Mouse (Mus musculus): ENCODE measurements around the gene Ulk3. TPM values are rescaled to one million over a fixed set of nuclear protein-coding genes. Genes with fewer than 3 reads are reported as not detected.
A peak's percentile ranks its signal among the peaks of the same experiment; 100 is the strongest.

Ulk3 gene
- total and polyA plus RNA-seq, 3 experiments: 2.6 to 11.4 (median 10.0) TPM

GRCm38 (mm10) chr9:57549186-57549585, 40.1 kb upstream of the Ulk3 start:
- peaks cover 53 to 67% of the 10 kb centered on the region in 2 experiments for H3K36me3 ChIP-seq (replicated peaks in 1 of 2; ENCODE audit: control insufficient read depth in 1 of 2, insufficient read depth in 1 of 2, low read length in 1 of 2)
- H3K4me3 ChIP-seq (replicated peaks in 1 of 3; ENCODE audit: low read depth in 2 of 3, low read length in 2 of 3, poor library complexity in 1 of 3): no peak overlapping the region
- H3K4me1 ChIP-seq (ENCODE audit: control insufficient read depth in 1 of 2, insufficient read depth in 2 of 2): peaks cover 3 to 18% of the 10 kb centered on the region in 2 experiments
- H3K79me2 ChIP-seq (replicated peaks; ENCODE audit: control insufficient read depth, extremely low read depth, insufficient read depth, poor library complexity, severe bottlenecking): no peaks in the 10 kb centered on the region
- no peak overlapping the region for H3K4me2 ChIP-seq (ENCODE audit: insufficient read depth, low read depth, poor library complexity, severe bottlenecking)
- no peak overlapping the region for H3K9ac ChIP-seq (ENCODE audit: insufficient read depth, low read depth)
- no peak overlapping the region for H3K27ac ChIP-seq (ENCODE audit: insufficient read depth, low read depth)
- in situ Hi-C loops (cut with MboI; ENCODE audit: low pct_ligation_motif_present, low pct_unique_long_range_greater_than_20kb, low sequenced_read_pairs) (no loop called here), dilution Hi-C loops (cut with MboI; ENCODE audit: extremely low pct_ligation_motif_present, extremely low pct_unique_long_range_greater_than_20kb, low sequenced_read_pairs) (no loop called here)
- no peaks in the 10 kb centered on the region for H3K9me3 ChIP-seq (replicated peaks; ENCODE audit: low read length)
- DNase-seq (ENCODE audit: extremely low read depth): no peak
- TF ChIP-seq E2F4 (IDR thresholded peaks at IDR 0.05; ENCODE audit: insufficient replicate concordance, low read depth, low read length): no peak
- no peak for TF ChIP-seq POLR2AphosphoS2 (IDR thresholded peaks at IDR 0.05; ENCODE audit: low read depth, low read length)
- no peak for TF ChIP-seq CHD1 (IDR thresholded peaks at IDR 0.05; ENCODE audit: low read depth, low read length)
- no peak for TF ChIP-seq TBP (conservative IDR thresholded peaks at IDR 0.05; ENCODE audit: low read depth, low read length)
- H3K27me3 ChIP-seq (replicated peaks): no peaks in the 10 kb centered on the region

GRCm38 (mm10) chr9:57550126-57550862, 39.0 kb upstream of the Ulk3 start:
- H3K79me2 ChIP-seq (replicated peaks; ENCODE audit: control insufficient read depth, extremely low read depth, insufficient read depth, poor library complexity, severe bottlenecking): no peaks in the 10 kb centered on the region
- no peak overlapping the region for H3K9ac ChIP-seq (ENCODE audit: insufficient read depth, low read depth)
- TF ChIP-seq RAD21 (IDR thresholded peaks at IDR 0.05; ENCODE audit: low read depth, low read length): no peak
- no peak for TF ChIP-seq RCOR1 (conservative IDR thresholded peaks at IDR 0.05; ENCODE audit: low read depth, low read length)
- TF ChIP-seq NRF1 (IDR thresholded peaks at IDR 0.05; ENCODE audit: low read depth, low read length): no peak
- no peak for TF ChIP-seq ELF1 (IDR thresholded peaks at IDR 0.05; ENCODE audit: low read depth, low read length)
- no peak for TF ChIP-seq E2F4 (IDR thresholded peaks at IDR 0.05; ENCODE audit: insufficient replicate concordance, low read depth, low read length)
- TF ChIP-seq EP300 (IDR thresholded peaks at IDR 0.05; ENCODE audit: low read length): no peak
- TF ChIP-seq POLR2AphosphoS2 (IDR thresholded peaks at IDR 0.05; ENCODE audit: low read depth, low read length): no peak
- no peak overlapping the region for H3K27ac ChIP-seq (ENCODE audit: insufficient read depth, low read depth)
- H3K36me3 ChIP-seq (replicated peaks in 1 of 2; ENCODE audit: control insufficient read depth in 1 of 2, insufficient read depth in 1 of 2, low read length in 1 of 2): peaks cover 43 to 56% of the 10 kb centered on the region in 2 experiments
- no peak for DNase-seq (ENCODE audit: extremely low read depth)
- dilution Hi-C loops (cut with MboI; ENCODE audit: extremely low pct_ligation_motif_present, extremely low pct_unique_long_range_greater_than_20kb, low sequenced_read_pairs): no loop called here
- peaks cover 3 to 18% of the 10 kb centered on the region in 2 experiments for H3K4me1 ChIP-seq (ENCODE audit: control insufficient read depth in 1 of 2, insufficient read depth in 2 of 2)
- H3K4me2 ChIP-seq (ENCODE audit: insufficient read depth, low read depth, poor library complexity, severe bottlenecking): no peak overlapping the region
- H3K9me3 ChIP-seq (replicated peaks; ENCODE audit: low read length): no peaks in the 10 kb centered on the region
- no peak overlapping the region for H3K4me3 ChIP-seq (replicated peaks in 1 of 3; ENCODE audit: low read depth in 2 of 3, low read length in 2 of 3, poor library complexity in 1 of 3)
- in situ Hi-C loops (cut with MboI; ENCODE audit: low pct_ligation_motif_present, low pct_unique_long_range_greater_than_20kb, low sequenced_read_pairs): no loop called here
- H3K27me3 ChIP-seq (replicated peaks): no peaks in the 10 kb centered on the region

- DNase-seq (ENCODE audit: extremely low read depth): peak; percentile 61
- peak within 1 kb of the TSS; percentile 66 for H3K9ac ChIP-seq (ENCODE audit: insufficient read depth, low read depth)
- H3K27ac ChIP-seq (ENCODE audit: insufficient read depth, low read depth): no peak within 1 kb of the TSS
- peaks cover 5 to 26% of the 10 kb centered on the region in 2 experiments for H3K4me1 ChIP-seq (ENCODE audit: control insufficient read depth in 1 of 2, insufficient read depth in 2 of 2)
- H3K27me3 ChIP-seq (replicated peaks): no peaks in the 10 kb centered on the region
- H3K9me3 ChIP-seq (replicated peaks; ENCODE audit: low read length): no peaks in the 10 kb centered on the region
- peak within 1 kb of the TSS; percentile 84 to 92 (median 86) for H3K4me3 ChIP-seq (replicated peaks in 1 of 3; ENCODE audit: low read depth in 2 of 3, low read length in 2 of 3, poor library complexity in 1 of 3)
- H3K79me2 ChIP-seq (replicated peaks; ENCODE audit: control insufficient read depth, extremely low read depth, insufficient read depth, poor library complexity, severe bottlenecking): no peaks in the 10 kb centered on the region
- H3K4me2 ChIP-seq (ENCODE audit: insufficient read depth, low read depth, poor library complexity, severe bottlenecking): peak within 1 kb of the TSS; percentile 22
- H3K36me3 ChIP-seq (replicated peaks in 1 of 2; ENCODE audit: control insufficient read depth in 1 of 2, insufficient read depth in 1 of 2, low read length in 1 of 2): peaks cover 26 to 36% of the 10 kb centered on the region in 2 experiments
- dilution Hi-C loops (cut with MboI; ENCODE audit: extremely low pct_ligation_motif_present, extremely low pct_unique_long_range_greater_than_20kb, low sequenced_read_pairs): no loop called here
- in situ Hi-C loops (cut with MboI; ENCODE audit: low pct_ligation_motif_present, low pct_unique_long_range_greater_than_20kb, low sequenced_read_pairs): no loop called here
- TF ChIP-seq E2F4 (IDR thresholded peaks at IDR 0.05; ENCODE audit: insufficient replicate concordance, low read depth, low read length) (no peak), MAZ (IDR thresholded peaks at IDR 0.05; ENCODE audit: low read depth, low read length) (no peak), TCF12 (IDR thresholded peaks at IDR 0.05; ENCODE audit: low read depth, low read length) (peak; percentile 60; the same call in 1 of the 2 replicates), ZMIZ1 (IDR thresholded peaks at IDR 0.05; ENCODE audit: low read depth, low read length) (peak; percentile 69), KAT2A (IDR thresholded peaks at IDR 0.05; ENCODE audit: insufficient replicate concordance, low read length) (peak; percentile 94; the same call in 1 of the 2 replicates), MXI1 (IDR thresholded peaks at IDR 0.05; ENCODE audit: low read depth, low read length) (no peak), MEF2A (IDR thresholded peaks at IDR 0.05; ENCODE audit: borderline replicate concordance, low read depth, low read length) (0 out of 2 replicates have a peak, but pooled peaks have one; percentile 14), IRF4 (IDR thresholded peaks at IDR 0.05; ENCODE audit: low read depth, low read length) (0 out of 2 replicates have a peak, but pooled peaks have one; percentile 33), JUND (conservative IDR thresholded peaks at IDR 0.05; ENCODE audit: low read depth, low read length) (no peak), MAX (IDR thresholded peaks at IDR 0.05; ENCODE audit: low read length) (0 out of 2 replicates have a peak, but pooled peaks have one; percentile 33), NELFE (IDR thresholded peaks at IDR 0.05; ENCODE audit: low read depth, low read length) (peak; percentile 87), SIN3A (IDR thresholded peaks at IDR 0.05; ENCODE audit: low read length) (peak; percentile 92), JUN (IDR thresholded peaks at IDR 0.05; ENCODE audit: insufficient read depth, low read depth, low read length) (no peak), TBP (conservative IDR thresholded peaks at IDR 0.05; ENCODE audit: low read depth, low read length) (peak; percentile 49; the same call in 1 of the 2 replicates), RAD21 (IDR thresholded peaks at IDR 0.05; ENCODE audit: low read depth, low read length) (no peak)
Measured at GRCm38 (mm10) chr9:57552139-57552887, 36.9 kb upstream of the Ulk3 start, which contains the start of gene Mpi. Mpi (minus strand) TSS chr9:57552763.

Data from CH12.LX (cell line).